Mouse (Mus musculus) cerebellum, adult 2 months (tissue): ENCODE measurements at regions not wholly inside any gene's neighbourhood (a gene's known extent, or its start where the extent isn't known, plus 50 kb on each side); places are given as distances from the start of the nearest gene placed in this dataset.

Experiments
- CTCF ChIP-seq: fragments of 200-500 bp; IDR thresholded peaks from 2 replicates; pipeline ENCODE4 v1.5.1; 2011; ENCODE audit warnings: low read depth, mild to moderate bottlenecking, control low read depth, low read length, moderate library complexity, borderline replicate concordance; ENCODE audit not compliant: insufficient read depth
- POLR2A ChIP-seq: fragments of 200-500 bp; IDR thresholded peaks from 2 replicates; pipeline ENCODE4 v1.6.1; 2011; ENCODE audit warnings: low read length, control low read depth, borderline replicate concordance; ENCODE audit not compliant: insufficient read depth

DNA sequence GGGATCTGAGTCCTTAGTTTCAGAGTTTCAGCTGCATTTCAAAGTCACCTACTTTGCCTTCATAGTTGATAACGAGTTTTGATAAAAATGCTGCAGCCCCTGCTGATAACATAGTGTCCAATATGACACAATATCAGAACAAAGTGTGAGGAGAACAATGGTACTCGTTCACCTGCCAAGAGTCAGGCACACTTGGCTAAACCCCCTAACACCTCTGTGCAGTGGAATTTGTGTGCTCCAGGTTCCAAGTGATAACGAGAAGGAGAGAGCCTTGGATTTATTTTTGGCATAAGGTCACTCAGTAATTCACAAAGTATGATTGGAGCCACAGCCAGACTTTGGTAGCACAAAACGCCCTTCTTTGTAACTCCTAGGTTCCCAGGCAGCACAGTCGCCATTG is 2802.4 kb upstream of the Lrrc6 start:
- no peak for TF ChIP-seq POLR2A
- no peak for TF ChIP-seq CTCF
